Mouse (Mus musculus): Measurements from ENCODE around the gene Wfs1. TPM values are rescaled to one million over a fixed set of nuclear protein-coding genes. Genes with fewer than 3 reads are reported as not detected.

Gene Wfs1
- 6.5 and 7.2 TPM in 2 replicates for polyA plus RNA-seq (2015; fragmentation: Nextera tagmentation; extraction: Ambion mirVana)

DNA sequence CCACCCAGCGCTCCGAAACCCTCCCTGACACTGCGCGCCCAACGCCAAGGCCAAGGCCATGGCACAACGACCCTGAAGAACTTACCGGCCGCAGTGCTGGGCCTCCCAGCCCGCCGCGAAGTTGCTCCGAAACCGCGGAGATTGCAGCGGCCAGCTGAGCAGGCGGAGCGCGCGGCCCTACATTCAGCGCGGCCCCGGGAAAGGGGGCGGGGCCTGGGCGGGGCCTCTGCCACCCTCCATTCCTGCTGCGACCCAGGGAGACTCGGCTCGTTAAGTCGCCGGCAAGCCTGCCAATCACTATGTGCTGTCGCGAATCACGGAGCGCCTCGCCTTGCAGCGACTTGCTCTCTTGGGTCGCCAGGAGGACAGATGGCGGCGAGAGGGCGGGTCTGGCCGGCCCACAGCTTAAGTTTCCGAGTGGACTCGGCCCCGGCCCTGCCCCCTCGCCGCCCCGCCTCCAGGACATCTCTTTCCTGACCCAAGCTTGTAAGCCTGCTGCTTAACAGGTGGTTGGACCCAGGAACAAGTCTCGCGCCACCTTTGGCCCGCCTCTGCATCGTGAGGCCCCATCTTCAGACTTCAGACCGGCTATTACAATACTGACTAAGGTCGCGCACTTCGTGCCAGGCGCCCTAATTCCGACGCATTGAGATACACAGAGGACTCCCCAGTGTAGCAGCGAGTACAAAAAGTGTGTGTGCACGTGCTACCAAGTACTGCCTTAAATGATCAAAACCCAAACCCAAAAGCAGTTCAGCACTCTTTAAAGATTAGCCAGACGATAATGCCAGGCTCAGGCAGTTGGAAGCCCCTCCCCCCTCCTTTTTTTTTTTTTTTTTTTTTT is at the start of gene Wfs1:
Gene Wfs1 (minus strand): TSS at position 425 of the 844 bp plus-strand sequence.
- TF ChIP-seq CTCF (IDR thresholded peaks at IDR 0.05): peak; percentile 44
- TF ChIP-seq EP300 (IDR thresholded peaks at IDR 0.05): no peak
- H3K27ac ChIP-seq (ENCODE audit: low read length): no peak within 1 kb of the TSS; the same call in 1 of the 2 replicates
- H3K9me3 ChIP-seq (ENCODE audit: low read length): no peaks in the 10 kb centered on the region
- WGBS: 1% methylated on average over 54 of the region's 60 CpGs
- peak; percentile 99 for ATAC-seq
- no peaks in the 10 kb centered on the region for H3K27me3 ChIP-seq (replicated peaks; ENCODE audit: insufficient read depth, low read length)
- peak within 1 kb of the TSS; percentile 98 for H3K4me2 ChIP-seq (replicated peaks; ENCODE audit: low read depth, low read length)
- H3K4me3 ChIP-seq (ENCODE audit: low read depth, low read length): peak within 1 kb of the TSS; percentile 55
- no peaks in the 10 kb centered on the region for H3K36me3 ChIP-seq (ENCODE audit: insufficient read depth, low read length)
- DNase-seq (ENCODE audit: low spot score): peak; percentile 99
- peak within 1 kb of the TSS; percentile 54 for H3K9ac ChIP-seq (replicated peaks; ENCODE audit: low read depth)
- H3K4me1 ChIP-seq (ENCODE audit: insufficient read depth, low read depth, low read length): 0 out of 2 replicates have a peak, but pooled peaks cover 4% of the 10 kb centered on the region

DNA sequence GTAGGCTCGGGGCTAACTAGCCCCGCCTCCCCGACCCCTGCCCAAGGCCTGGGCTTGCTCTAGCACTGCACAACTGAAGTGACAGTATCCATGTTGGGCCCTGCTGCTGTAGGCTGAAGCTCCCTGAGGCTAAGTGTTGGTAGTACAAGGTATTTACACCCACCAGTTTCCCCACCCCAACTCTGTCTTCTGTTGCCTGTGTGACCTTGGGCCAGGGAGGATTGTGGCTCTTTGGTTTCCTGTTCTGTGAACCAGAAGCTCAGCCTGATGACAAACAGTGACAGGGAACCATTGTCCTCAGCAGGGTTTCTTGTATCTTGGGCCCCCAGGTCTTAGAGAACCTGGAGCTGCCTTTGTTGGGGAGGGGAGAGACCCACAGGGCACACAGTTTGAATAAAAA is 47.9 kb upstream of the Wfs1 start:
- ATAC-seq (no peak), DNase-seq (ENCODE audit: low spot score) (no peak)
- H3K27ac ChIP-seq (ENCODE audit: low read length): no peak overlapping the region
- WGBS: 71% methylated on average over 3 of the region's 3 CpGs
- no peaks in the 10 kb centered on the region for H3K27me3 ChIP-seq (replicated peaks; ENCODE audit: insufficient read depth, low read length)
- H3K9me3 ChIP-seq (ENCODE audit: low read length): no peaks in the 10 kb centered on the region
- H3K4me3 ChIP-seq (ENCODE audit: low read depth, low read length): no peak overlapping the region
- H3K4me2 ChIP-seq (replicated peaks; ENCODE audit: low read depth, low read length): no peak overlapping the region
- TF ChIP-seq CTCF (IDR thresholded peaks at IDR 0.05) (no peak), EP300 (IDR thresholded peaks at IDR 0.05) (no peak)
- no peaks in the 10 kb centered on the region for H3K36me3 ChIP-seq (ENCODE audit: insufficient read depth, low read length)
- no peak overlapping the region for H3K9ac ChIP-seq (replicated peaks; ENCODE audit: low read depth)
- no peaks in the 10 kb centered on the region for H3K4me1 ChIP-seq (ENCODE audit: insufficient read depth, low read depth, low read length)

DNA sequence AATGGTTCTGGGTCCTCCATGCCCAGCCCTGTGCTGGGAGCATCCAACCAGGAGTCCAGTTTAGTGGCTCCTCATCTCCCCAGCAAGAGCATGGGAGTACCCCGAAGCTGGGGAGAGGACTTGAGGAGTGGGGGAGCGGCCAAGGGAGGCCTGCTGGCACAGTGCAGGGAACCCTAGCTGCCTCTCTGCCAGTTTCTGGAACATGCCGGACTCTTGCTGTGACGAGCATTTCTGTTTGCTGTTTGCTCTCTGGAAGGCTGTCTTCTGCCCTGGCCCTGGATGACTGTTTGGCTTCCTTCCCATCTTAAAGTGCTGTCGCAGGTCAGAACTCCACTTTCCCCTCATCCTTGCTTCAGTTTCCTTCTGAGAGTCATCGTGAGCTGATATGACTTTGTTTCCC is 46.9 kb upstream of the Wfs1 start:
- ATAC-seq (no peak), DNase-seq (ENCODE audit: low spot score) (no peak)
- Histone ChIP-seq H3K36me3 (ENCODE audit: insufficient read depth, low read length) (no peaks in the 10 kb centered on the region), H3K9ac (replicated peaks; ENCODE audit: low read depth) (no peak overlapping the region), H3K27me3 (replicated peaks; ENCODE audit: insufficient read depth, low read length) (0 out of 2 replicates have a peak, but pooled peaks cover 3% of the 10 kb centered on the region), H3K4me3 (ENCODE audit: low read depth, low read length) (no peak overlapping the region), H3K4me1 (ENCODE audit: insufficient read depth, low read depth, low read length) (no peaks in the 10 kb centered on the region), H3K4me2 (replicated peaks; ENCODE audit: low read depth, low read length) (no peak overlapping the region), H3K9me3 (ENCODE audit: low read length) (no peaks in the 10 kb centered on the region), H3K27ac (ENCODE audit: low read length) (no peak overlapping the region)
- WGBS: 74% methylated on average over 6 of the region's 6 CpGs
- TF ChIP-seq CTCF (IDR thresholded peaks at IDR 0.05): no peak
- TF ChIP-seq EP300 (IDR thresholded peaks at IDR 0.05): no peak

DNA sequence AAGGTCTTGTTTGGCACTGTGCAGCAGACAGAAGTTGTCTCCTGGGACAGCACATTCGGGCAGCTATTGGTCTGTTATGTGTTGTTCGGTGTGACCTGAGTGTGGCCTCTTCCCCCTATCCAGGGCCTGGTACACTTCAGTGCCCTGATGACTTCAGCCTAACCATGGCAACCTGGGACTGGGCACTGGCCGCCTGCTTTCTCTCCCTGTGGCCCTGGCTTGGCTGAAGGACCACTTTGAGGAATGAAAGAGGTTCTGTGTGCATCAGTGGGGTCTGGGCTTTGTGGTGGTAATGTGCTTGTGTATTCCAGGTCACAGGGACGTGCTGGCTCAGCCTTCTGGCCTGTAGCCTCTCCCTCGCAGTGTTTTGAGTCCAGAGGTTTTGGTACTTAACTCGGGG is 46.2 kb upstream of the Wfs1 start:
- Histone ChIP-seq H3K27ac (ENCODE audit: low read length) (no peak overlapping the region), H3K9me3 (ENCODE audit: low read length) (no peaks in the 10 kb centered on the region), H3K4me3 (ENCODE audit: low read depth, low read length) (no peak overlapping the region), H3K4me2 (replicated peaks; ENCODE audit: low read depth, low read length) (no peak overlapping the region), H3K27me3 (replicated peaks; ENCODE audit: insufficient read depth, low read length) (0 out of 2 replicates have a peak, but pooled peaks cover 10% of the 10 kb centered on the region), H3K36me3 (ENCODE audit: insufficient read depth, low read length) (no peaks in the 10 kb centered on the region), H3K9ac (replicated peaks; ENCODE audit: low read depth) (no peak overlapping the region), H3K4me1 (ENCODE audit: insufficient read depth, low read depth, low read length) (no peaks in the 10 kb centered on the region)
- ATAC-seq (no peak), DNase-seq (ENCODE audit: low spot score) (no peak)
- TF ChIP-seq CTCF (IDR thresholded peaks at IDR 0.05) (no peak), EP300 (IDR thresholded peaks at IDR 0.05) (no peak)
- 55% methylated on average over 6 of the region's 6 CpGs for WGBS

DNA sequence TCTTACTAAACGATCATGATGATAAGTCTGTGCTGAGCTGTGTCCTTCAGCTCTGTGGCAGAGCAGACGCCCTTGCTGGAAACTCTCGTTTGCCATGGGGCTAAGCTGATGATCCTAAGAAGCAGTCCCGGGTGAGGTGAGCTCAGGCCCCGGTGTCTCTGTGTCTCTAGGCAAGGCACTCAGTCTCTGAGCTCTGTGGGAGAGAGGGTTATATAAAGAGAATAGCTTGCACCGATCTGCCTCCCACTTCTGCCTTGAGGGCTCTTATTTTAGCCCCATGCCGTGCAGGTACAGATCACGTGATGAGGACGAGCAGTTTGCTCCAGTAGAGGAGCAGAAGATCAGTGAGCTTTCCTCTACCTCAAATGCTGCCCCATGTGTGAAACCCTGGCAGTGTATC is 41.7 kb upstream of the Wfs1 start:
- no peak for DNase-seq (ENCODE audit: low spot score)
- Histone ChIP-seq H3K4me3 (ENCODE audit: low read depth, low read length) (no peak overlapping the region), H3K4me2 (replicated peaks; ENCODE audit: low read depth, low read length) (no peak overlapping the region), H3K36me3 (ENCODE audit: insufficient read depth, low read length) (no peaks in the 10 kb centered on the region), H3K4me1 (ENCODE audit: insufficient read depth, low read depth, low read length) (0 out of 2 replicates have a peak, but pooled peaks cover 5% of the 10 kb centered on the region), H3K27ac (ENCODE audit: low read length) (no peak overlapping the region), H3K27me3 (replicated peaks; ENCODE audit: insufficient read depth, low read length) (peaks cover 39% of the 10 kb centered on the region), H3K9ac (replicated peaks; ENCODE audit: low read depth) (no peak overlapping the region), H3K9me3 (ENCODE audit: low read length) (no peaks in the 10 kb centered on the region)
- WGBS: 42% methylated on average over 9 of the region's 9 CpGs
- ATAC-seq: no peak
- TF ChIP-seq EP300 (IDR thresholded peaks at IDR 0.05) (no peak), CTCF (IDR thresholded peaks at IDR 0.05) (no peak)

DNA sequence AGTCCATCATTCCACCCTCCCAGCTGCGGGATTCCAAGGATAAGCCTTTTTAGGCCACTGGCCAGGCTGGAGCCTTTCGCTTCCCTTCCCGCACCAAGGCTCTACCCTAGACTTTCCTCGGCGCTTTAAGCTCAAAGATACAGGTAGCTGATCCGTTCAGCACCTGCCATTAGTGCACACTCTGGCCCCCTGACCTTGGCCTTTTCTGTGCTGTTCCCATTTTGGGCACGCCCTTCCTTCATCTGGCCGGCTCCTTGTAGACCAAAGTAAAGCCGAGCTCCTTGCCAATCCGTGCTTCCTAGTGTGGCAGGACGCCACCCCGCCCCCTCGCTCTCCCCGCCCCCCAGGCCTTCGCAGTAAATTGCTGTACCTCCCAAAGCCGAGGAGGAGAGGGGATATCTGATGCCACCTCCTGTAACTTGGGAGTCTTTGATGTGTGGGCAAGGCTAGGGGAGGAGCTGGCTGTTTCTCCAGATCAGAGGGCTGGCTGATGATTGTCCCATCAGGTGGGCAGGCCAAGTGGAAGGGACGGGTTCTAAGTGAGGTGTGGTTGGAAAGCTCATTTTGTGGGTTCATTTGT is 40.4 kb upstream of the Wfs1 start:
- WGBS: under 1% methylated on average over 17 of the region's 17 CpGs
- no peaks in the 10 kb centered on the region for H3K9me3 ChIP-seq (ENCODE audit: low read length)
- TF ChIP-seq CTCF (IDR thresholded peaks at IDR 0.05) (no peak), EP300 (IDR thresholded peaks at IDR 0.05) (no peak)
- no peak for DNase-seq (ENCODE audit: low spot score)
- H3K36me3 ChIP-seq (ENCODE audit: insufficient read depth, low read length): no peaks in the 10 kb centered on the region
- H3K4me3 ChIP-seq (ENCODE audit: low read depth, low read length): peak overlapping the region; percentile 48; the same call in 1 of the 2 replicates
- H3K4me2 ChIP-seq (replicated peaks; ENCODE audit: low read depth, low read length): peak overlapping the region; percentile 86
- 0 out of 2 replicates have a peak, but pooled peaks cover 5% of the 10 kb centered on the region for H3K4me1 ChIP-seq (ENCODE audit: insufficient read depth, low read depth, low read length)
- ATAC-seq: no peak
- H3K27ac ChIP-seq (ENCODE audit: low read length): no peak overlapping the region
- H3K9ac ChIP-seq (replicated peaks; ENCODE audit: low read depth): no peak overlapping the region
- H3K27me3 ChIP-seq (replicated peaks; ENCODE audit: insufficient read depth, low read length): peaks cover 39% of the 10 kb centered on the region
